Mouse (Mus musculus) kidney, adult 2 months (tissue): ENCODE measurements around the gene Olfr393.

Source experiments
- CTCF ChIP-seq: fragments of 200-500 bp; conservative IDR thresholded peaks from 2 replicates; pipeline ENCODE4 v1.5.1; 2011; ENCODE audit warnings: low read depth, mild to moderate bottlenecking, control low read depth, low read length, moderate library complexity, mixed read lengths; ENCODE audit not compliant: insufficient read depth, insufficient read length
- POLR2A ChIP-seq: fragments of 200-500 bp; IDR thresholded peaks from one replicate; pipeline ENCODE4 v1.6.1; 2011; ENCODE audit warnings: low read depth, low read length, control low read depth

- no peak for TF ChIP-seq CTCF
- no peak for TF ChIP-seq POLR2A
These were observed 39.4 kb upstream of the Olfr393 start, which contains the start of gene Olfr394 for GRCm38 (mm10) chr11:73890671-73891070.
